Mouse (Mus musculus) C2C12 (cell line): ENCODE data around the gene Nav2. TPM values are rescaled to one million over a fixed set of nuclear protein-coding genes. Genes with fewer than 3 reads are reported as not detected.

Experiments used
- H3K27me3 ChIP-seq: one replicate; pipeline ENCODE4 v1.6.1; 2011; ENCODE audit not compliant: control insufficient read depth, insufficient read depth, insufficient read length
- H3K36me3 ChIP-seq: one replicate; pipeline ENCODE4 v1.6.1; 2011; ENCODE audit not compliant: control insufficient read depth, insufficient read depth
- H3K4me3 ChIP-seq: one replicate; pipeline ENCODE4 v1.5.1; 2011; ENCODE audit warnings: mild to moderate bottlenecking, control low read depth; ENCODE audit not compliant: poor library complexity, insufficient read depth, severe bottlenecking
- H3K79me2 ChIP-seq: one replicate; pipeline ENCODE4 v1.6.1; 2011; ENCODE audit not compliant: control insufficient read depth, insufficient read depth
- H3K79me3 ChIP-seq: one replicate; pipeline ENCODE4 v1.6.1; 2011; ENCODE audit warnings: low read depth, control low read depth
- H3ac ChIP-seq: one replicate; pipeline ENCODE3; 2011; ENCODE audit warnings: low read depth; ENCODE audit not compliant: control insufficient read depth, insufficient read length
- CEBPB ChIP-seq: IDR thresholded peaks from one replicate; pipeline ENCODE4 v1.6.1; 2011; ENCODE audit warnings: low read depth, mild to moderate bottlenecking, control low read depth, moderate library complexity
- CTCF ChIP-seq: IDR thresholded peaks from one replicate; pipeline ENCODE4 v1.5.1; 2011; ENCODE audit not compliant: control insufficient read depth, insufficient read depth, insufficient read length
- FOSL1 ChIP-seq: IDR thresholded peaks from one replicate; pipeline ENCODE4 v1.8.0; 2011; ENCODE audit warnings: mild to moderate bottlenecking, low read length; ENCODE audit not compliant: poor library complexity, insufficient read depth, severe bottlenecking
- MAX ChIP-seq: IDR thresholded peaks from one replicate; pipeline ENCODE4 v1.6.1; 2011; ENCODE audit warnings: mild to moderate bottlenecking, control low read depth
- MYOD1 ChIP-seq: IDR thresholded peaks from one replicate; pipeline ENCODE4 v1.6.1; 2011; ENCODE audit warnings: low read depth; ENCODE audit not compliant: control insufficient read depth, insufficient read length
- MYOG ChIP-seq: IDR thresholded peaks from one replicate; pipeline ENCODE4 v1.6.1; 2011; ENCODE audit not compliant: control insufficient read depth, insufficient read length; ENCODE audit errors: extremely low read depth
- USF1 ChIP-seq: IDR thresholded peaks from one replicate; pipeline ENCODE4 v1.6.1; 2011; ENCODE audit warnings: low read depth, mild to moderate bottlenecking, control low read depth, moderate library complexity
- polyA plus RNA-seq: library from polyadenylated mRNA; unstranded; fragments of >200 nt; fragmentation: generic; extraction: Trizol; gene quantifications from one replicate; pipeline ENCODE4 v1.2.1, GENCODE M21; 2012; ENCODE audit warnings: missing spikeins

The Nav2 gene
- polyA plus RNA-seq, 1 experiment: 4.7 TPM

- Histone ChIP-seq H3K79me3 (no peaks in the 10 kb centered on the region), H3K36me3 (no peaks in the 10 kb centered on the region), H3K4me3 (no peak overlapping the region), H3ac (no peak overlapping the region), H3K27me3 (no peaks in the 10 kb centered on the region), H3K79me2 (no peaks in the 10 kb centered on the region)
- peak; percentile 43 for TF ChIP-seq MYOD1
- no peak for TF ChIP-seq CEBPB
Measured at GRCm38 (mm10) chr7:49082585-49083165, 174.2 kb downstream of the Nav2 start.

GRCm38 (mm10) chr7:49084768-49085167 is 176.3 kb downstream of the Nav2 start:
- H3K79me2 ChIP-seq: no peaks in the 10 kb centered on the region
- H3K27me3 ChIP-seq: no peaks in the 10 kb centered on the region
- H3K36me3 ChIP-seq: no peaks in the 10 kb centered on the region
- no peak overlapping the region for H3K4me3 ChIP-seq
- no peak overlapping the region for H3ac ChIP-seq
- no peak for TF ChIP-seq MYOD1
- H3K79me3 ChIP-seq: no peaks in the 10 kb centered on the region

GRCm38 (mm10) chr7:49085759-49086158 is 177.2 kb downstream of the Nav2 start:
- H3K79me2 ChIP-seq: no peaks in the 10 kb centered on the region
- H3ac ChIP-seq: no peak overlapping the region
- H3K27me3 ChIP-seq: no peaks in the 10 kb centered on the region
- TF ChIP-seq FOSL1 (no peak), MAX (no peak), USF1 (no peak), CTCF (no peak), MYOD1 (no peak), MYOG (no peak), CEBPB (no peak)
- H3K36me3 ChIP-seq: no peaks in the 10 kb centered on the region
- no peaks in the 10 kb centered on the region for H3K79me3 ChIP-seq
- no peak overlapping the region for H3K4me3 ChIP-seq

- TF ChIP-seq CEBPB: no peak
- no peak for TF ChIP-seq MAX
- no peak for TF ChIP-seq USF1
- no peak for TF ChIP-seq FOSL1
- TF ChIP-seq CTCF: no peak
- TF ChIP-seq MYOG: no peak
- TF ChIP-seq MYOD1: no peak
- Histone ChIP-seq H3ac (no peak overlapping the region), H3K4me3 (no peak overlapping the region), H3K27me3 (no peaks in the 10 kb centered on the region), H3K79me3 (no peaks in the 10 kb centered on the region), H3K79me2 (no peaks in the 10 kb centered on the region), H3K36me3 (no peaks in the 10 kb centered on the region)
Measured at GRCm38 (mm10) chr7:49087154-49087553, 178.6 kb downstream of the Nav2 start.

- H3K4me3 ChIP-seq: no peak overlapping the region
- H3K27me3 ChIP-seq: no peaks in the 10 kb centered on the region
- TF ChIP-seq MYOD1 (no peak), CTCF (no peak), FOSL1 (no peak)
- no peaks in the 10 kb centered on the region for H3K79me2 ChIP-seq
- H3K36me3 ChIP-seq: no peaks in the 10 kb centered on the region
- no peak overlapping the region for H3ac ChIP-seq
- no peaks in the 10 kb centered on the region for H3K79me3 ChIP-seq
Measured at GRCm38 (mm10) chr7:49088198-49088912, 179.8 kb downstream of the Nav2 start.

- no peaks in the 10 kb centered on the region for H3K27me3 ChIP-seq
- H3K36me3 ChIP-seq: no peaks in the 10 kb centered on the region
- TF ChIP-seq MYOG (no peak), MYOD1 (no peak), USF1 (no peak), MAX (no peak), CTCF (no peak), FOSL1 (no peak), CEBPB (no peak)
- H3K79me2 ChIP-seq: no peaks in the 10 kb centered on the region
- H3K4me3 ChIP-seq: no peak overlapping the region
- H3ac ChIP-seq: no peak overlapping the region
- H3K79me3 ChIP-seq: no peaks in the 10 kb centered on the region
Measured at GRCm38 (mm10) chr7:49091371-49091770, 182.9 kb downstream of the Nav2 start.
